Mouse (Mus musculus): ENCODE results near the gene Filip1l. TPM values are rescaled to one million over a fixed set of nuclear protein-coding genes. Genes with fewer than 3 reads are reported as not detected.
A peak's percentile ranks its signal among the peaks of the same experiment; 100 is the strongest.

The Filip1l gene
- 24.3 and 25.7 TPM in 2 replicates for polyA plus RNA-seq (2014; fragmentation: Nextera tagmentation; extraction: Ambion mirVana)

DNA sequence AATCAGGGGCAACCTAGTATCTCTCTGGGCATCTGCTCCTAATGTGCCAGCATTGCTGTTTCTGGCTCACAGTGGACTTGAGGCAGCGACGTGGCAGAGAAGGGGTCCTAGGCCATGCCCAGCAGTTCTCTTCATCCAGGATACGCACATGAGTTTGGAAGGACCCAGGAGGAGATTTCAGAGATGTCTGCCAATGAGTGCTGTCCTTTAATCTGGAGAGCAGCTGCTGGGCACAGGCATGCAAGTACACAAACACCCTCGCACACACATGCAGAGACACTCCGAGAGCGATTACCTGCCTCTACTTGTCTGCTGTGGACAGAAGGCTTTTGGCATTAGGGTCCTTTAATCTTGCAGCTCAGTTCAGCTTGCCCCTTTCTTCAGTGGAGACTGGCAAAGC is at the start of gene Filip1l:
Gene Filip1l, plus strand, starts transcription at position 343 of the 400 bp plus-strand sequence.
- Histone ChIP-seq H3K9me3 (ENCODE audit: control insufficient read depth, low read length) (no peaks in the 10 kb centered on the region), H3K9ac (ENCODE audit: low read length) (no peak within 1 kb of the TSS), H3K4me2 (ENCODE audit: low read depth, severe bottlenecking) (no peak within 1 kb of the TSS), H3K27ac (replicated peaks; ENCODE audit: low read depth, low read length) (no peak within 1 kb of the TSS), H3K4me1 (ENCODE audit: control insufficient read depth, insufficient read depth, low read length) (0 out of 2 replicates have a peak, but pooled peaks cover 2% of the 10 kb centered on the region), H3K4me3 (ENCODE audit: low read depth, low read length) (no peak within 1 kb of the TSS), H3K36me3 (ENCODE audit: control insufficient read depth, insufficient read depth, low read length) (no peaks in the 10 kb centered on the region), H3K27me3 (ENCODE audit: control insufficient read depth, insufficient read depth, low read length) (no peaks in the 10 kb centered on the region)
- 78% methylated on average over 6 of the region's 6 CpGs for WGBS
- no peak for ATAC-seq (ENCODE audit: insufficient number of reproducible peaks, low FRiP score, low TSS enrichment, low read depth)
- no peak for DNase-seq (ENCODE audit: low spot score)

DNA sequence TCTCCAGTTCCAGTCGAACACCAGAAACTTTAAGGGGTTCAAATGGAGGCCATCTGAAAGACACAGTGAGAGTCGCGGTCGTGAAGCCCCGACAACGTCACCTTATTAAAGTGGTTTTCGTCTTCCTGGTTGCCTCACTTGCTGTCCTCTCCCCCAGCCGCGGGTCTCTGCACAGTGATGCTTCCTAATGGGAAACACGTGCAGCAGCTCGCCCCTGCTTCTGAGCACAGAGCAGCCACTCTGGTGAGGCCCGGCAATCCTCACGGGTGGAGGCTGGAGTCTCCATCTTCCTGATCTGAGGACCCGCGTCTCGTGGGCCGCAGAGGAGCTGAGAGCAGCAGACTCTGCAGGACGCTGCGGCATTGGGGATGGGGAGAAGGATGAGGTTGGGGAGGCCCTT is 49.2 kb upstream of the Filip1l start:
- Histone ChIP-seq H3K4me3 (ENCODE audit: low read depth, low read length) (peak overlapping the region; percentile 3; the same call in 1 of the 2 replicates), H3K4me2 (ENCODE audit: low read depth, severe bottlenecking) (peak overlapping the region; percentile 43), H3K27ac (replicated peaks; ENCODE audit: low read depth, low read length) (no peak overlapping the region), H3K9ac (ENCODE audit: low read length) (no peak overlapping the region), H3K9me3 (ENCODE audit: control insufficient read depth, low read length) (no peaks in the 10 kb centered on the region), H3K4me1 (ENCODE audit: control insufficient read depth, insufficient read depth, low read length) (peaks cover 7% of the 10 kb centered on the region), H3K36me3 (ENCODE audit: control insufficient read depth, insufficient read depth, low read length) (no peaks in the 10 kb centered on the region), H3K27me3 (ENCODE audit: control insufficient read depth, insufficient read depth, low read length) (no peaks in the 10 kb centered on the region)
- peak; percentile 81; the same call in 1 of the 2 replicates for ATAC-seq (ENCODE audit: insufficient number of reproducible peaks, low FRiP score, low TSS enrichment, low read depth)
- DNase-seq (ENCODE audit: low spot score): peak; percentile 83
- whole genome bisulfite sequencing: 11% methylated on average over 19 of the region's 19 CpGs

DNA sequence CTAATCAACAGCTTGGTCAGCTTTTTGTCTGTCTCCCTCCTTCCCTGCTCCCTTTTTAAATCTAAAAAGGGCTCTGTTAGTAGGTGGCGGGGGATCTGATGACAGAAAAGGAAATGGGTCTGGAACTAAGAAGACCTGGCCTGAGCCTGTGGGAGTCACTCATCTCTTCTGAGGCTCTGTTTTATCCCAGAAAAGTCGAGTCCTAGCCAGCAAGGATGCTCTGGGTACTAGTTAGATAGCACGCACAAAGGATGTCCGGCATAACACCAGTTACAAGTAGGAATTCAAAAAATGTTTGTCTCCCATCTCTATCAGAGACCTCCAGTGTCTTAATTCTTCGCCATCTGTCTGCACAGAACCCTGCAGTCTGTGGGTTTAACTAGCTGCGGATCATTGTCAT is 47.4 kb upstream of the Filip1l start:
- Histone ChIP-seq H3K27ac (replicated peaks; ENCODE audit: low read depth, low read length) (no peak overlapping the region), H3K4me1 (ENCODE audit: control insufficient read depth, insufficient read depth, low read length) (peaks cover 7% of the 10 kb centered on the region), H3K36me3 (ENCODE audit: control insufficient read depth, insufficient read depth, low read length) (no peaks in the 10 kb centered on the region), H3K9ac (ENCODE audit: low read length) (no peak overlapping the region), H3K4me2 (ENCODE audit: low read depth, severe bottlenecking) (no peak overlapping the region), H3K9me3 (ENCODE audit: control insufficient read depth, low read length) (no peaks in the 10 kb centered on the region), H3K27me3 (ENCODE audit: control insufficient read depth, insufficient read depth, low read length) (no peaks in the 10 kb centered on the region), H3K4me3 (ENCODE audit: low read depth, low read length) (no peak overlapping the region)
- WGBS: 76% methylated on average over 6 of the region's 6 CpGs
- DNase-seq (ENCODE audit: low spot score) (no peak), ATAC-seq (ENCODE audit: insufficient number of reproducible peaks, low FRiP score, low TSS enrichment, low read depth) (no peak)

DNA sequence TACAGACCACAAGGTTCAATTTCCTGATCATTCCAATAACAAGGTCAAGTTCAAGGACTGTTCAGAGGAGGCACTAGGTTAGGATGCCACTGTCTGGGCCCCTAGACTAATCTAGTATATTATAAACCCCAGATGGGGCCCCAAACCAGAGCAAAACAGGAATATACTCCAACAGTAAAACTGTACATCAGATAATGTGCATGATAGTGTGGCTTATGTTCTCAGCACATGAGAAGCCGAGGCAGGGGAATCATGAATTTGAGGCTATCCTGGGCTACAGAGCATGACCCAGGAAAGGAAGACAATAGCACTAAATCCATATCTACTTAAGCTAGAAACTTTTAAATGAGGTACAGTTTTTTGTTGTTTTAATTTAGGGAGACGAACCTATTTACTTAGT is 40.8 kb upstream of the Filip1l start:
- WGBS: 87% methylated on average over 2 of the region's 2 CpGs
- H3K9me3 ChIP-seq (ENCODE audit: control insufficient read depth, low read length): no peaks in the 10 kb centered on the region
- no peak overlapping the region for H3K4me2 ChIP-seq (ENCODE audit: low read depth, severe bottlenecking)
- no peaks in the 10 kb centered on the region for H3K4me1 ChIP-seq (ENCODE audit: control insufficient read depth, insufficient read depth, low read length)
- ATAC-seq (ENCODE audit: insufficient number of reproducible peaks, low FRiP score, low TSS enrichment, low read depth) (no peak), DNase-seq (ENCODE audit: low spot score) (no peak)
- no peaks in the 10 kb centered on the region for H3K27me3 ChIP-seq (ENCODE audit: control insufficient read depth, insufficient read depth, low read length)
- no peak overlapping the region for H3K27ac ChIP-seq (replicated peaks; ENCODE audit: low read depth, low read length)
- H3K4me3 ChIP-seq (ENCODE audit: low read depth, low read length): no peak overlapping the region
- H3K36me3 ChIP-seq (ENCODE audit: control insufficient read depth, insufficient read depth, low read length): no peaks in the 10 kb centered on the region
- no peak overlapping the region for H3K9ac ChIP-seq (ENCODE audit: low read length)

DNA sequence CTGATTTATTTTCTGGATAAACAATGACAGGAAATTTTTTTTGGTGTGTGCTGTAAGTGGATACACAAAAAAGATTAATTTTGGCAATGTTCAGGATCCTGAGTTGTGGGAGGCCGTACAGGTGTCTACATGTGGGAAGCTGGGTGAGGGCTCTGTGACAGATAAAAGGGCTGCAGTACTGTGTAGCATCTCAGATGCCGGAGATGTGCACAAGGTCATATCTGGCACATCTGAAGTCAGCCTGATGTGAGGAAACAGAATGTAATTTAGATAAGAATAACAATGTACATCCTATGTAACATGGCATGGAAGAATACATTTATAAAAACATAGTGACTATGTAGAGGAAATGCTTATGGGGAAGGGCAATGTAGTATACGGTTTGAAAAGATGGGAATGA is 39.4 kb upstream of the Filip1l start:
- Histone ChIP-seq H3K4me1 (ENCODE audit: control insufficient read depth, insufficient read depth, low read length) (no peaks in the 10 kb centered on the region), H3K36me3 (ENCODE audit: control insufficient read depth, insufficient read depth, low read length) (no peaks in the 10 kb centered on the region), H3K27me3 (ENCODE audit: control insufficient read depth, insufficient read depth, low read length) (no peaks in the 10 kb centered on the region), H3K9me3 (ENCODE audit: control insufficient read depth, low read length) (no peaks in the 10 kb centered on the region), H3K4me3 (ENCODE audit: low read depth, low read length) (no peak overlapping the region), H3K27ac (replicated peaks; ENCODE audit: low read depth, low read length) (no peak overlapping the region), H3K4me2 (ENCODE audit: low read depth, severe bottlenecking) (no peak overlapping the region), H3K9ac (ENCODE audit: low read length) (no peak overlapping the region)
- DNase-seq (ENCODE audit: low spot score): no peak
- WGBS: 94% methylated on average over 3 of the region's 3 CpGs
- ATAC-seq (ENCODE audit: insufficient number of reproducible peaks, low FRiP score, low TSS enrichment, low read depth): no peak

DNA sequence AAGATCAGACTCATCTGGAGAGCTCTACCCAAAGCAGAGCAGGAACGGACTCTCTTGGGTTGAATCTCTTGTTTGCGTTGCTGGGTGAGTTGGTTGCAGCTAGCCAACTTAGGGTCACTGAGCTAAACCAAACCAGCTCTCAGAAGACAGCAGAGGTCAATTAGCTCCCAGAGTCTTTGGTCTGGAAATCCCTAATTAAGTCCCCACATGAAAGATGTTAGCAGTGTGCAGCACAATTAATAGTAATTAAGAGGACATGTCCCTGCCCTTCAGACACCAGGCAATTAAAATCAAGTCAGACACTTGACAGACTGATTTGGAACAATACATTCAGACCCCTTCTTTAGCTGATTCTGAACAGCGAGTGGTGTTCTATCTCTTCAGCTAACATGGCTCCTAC is 38.7 kb upstream of the Filip1l start:
- Histone ChIP-seq H3K36me3 (ENCODE audit: control insufficient read depth, insufficient read depth, low read length) (no peaks in the 10 kb centered on the region), H3K4me3 (ENCODE audit: low read depth, low read length) (no peak overlapping the region), H3K4me2 (ENCODE audit: low read depth, severe bottlenecking) (no peak overlapping the region), H3K9me3 (ENCODE audit: control insufficient read depth, low read length) (no peaks in the 10 kb centered on the region), H3K9ac (ENCODE audit: low read length) (no peak overlapping the region), H3K4me1 (ENCODE audit: control insufficient read depth, insufficient read depth, low read length) (no peaks in the 10 kb centered on the region), H3K27ac (replicated peaks; ENCODE audit: low read depth, low read length) (no peak overlapping the region), H3K27me3 (ENCODE audit: control insufficient read depth, insufficient read depth, low read length) (no peaks in the 10 kb centered on the region)
- no peak for ATAC-seq (ENCODE audit: insufficient number of reproducible peaks, low FRiP score, low TSS enrichment, low read depth)
- 53% methylated on average over 3 of the region's 3 CpGs for WGBS
- no peak for DNase-seq (ENCODE audit: low spot score)

DNA sequence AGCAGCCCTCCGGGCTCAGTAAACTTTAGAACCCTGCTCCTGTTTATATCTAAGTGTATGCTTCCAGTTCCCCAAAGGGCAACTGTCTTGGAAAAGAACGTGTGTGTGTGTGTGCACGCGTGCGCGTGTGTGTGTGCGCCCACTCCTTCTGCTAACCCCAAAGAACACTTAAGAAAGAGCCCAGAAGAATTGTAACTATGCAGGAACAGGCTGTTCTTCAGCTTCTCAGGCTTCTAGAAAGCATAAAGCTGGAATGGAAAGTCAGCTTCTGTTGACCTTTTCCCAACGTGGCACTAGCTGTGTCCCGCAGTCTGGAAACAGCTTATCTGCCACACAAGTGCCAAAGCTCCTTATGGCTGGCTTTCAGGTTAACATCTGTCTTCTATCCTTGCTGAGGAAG is 37.9 kb upstream of the Filip1l start:
- H3K9me3 ChIP-seq (ENCODE audit: control insufficient read depth, low read length): 0 out of 2 replicates have a peak, but pooled peaks cover 2% of the 10 kb centered on the region
- no peaks in the 10 kb centered on the region for H3K27me3 ChIP-seq (ENCODE audit: control insufficient read depth, insufficient read depth, low read length)
- H3K4me3 ChIP-seq (ENCODE audit: low read depth, low read length): no peak overlapping the region
- no peak overlapping the region for H3K27ac ChIP-seq (replicated peaks; ENCODE audit: low read depth, low read length)
- no peak for ATAC-seq (ENCODE audit: insufficient number of reproducible peaks, low FRiP score, low TSS enrichment, low read depth)
- no peak overlapping the region for H3K4me2 ChIP-seq (ENCODE audit: low read depth, severe bottlenecking)
- no peak overlapping the region for H3K9ac ChIP-seq (ENCODE audit: low read length)
- no peaks in the 10 kb centered on the region for H3K36me3 ChIP-seq (ENCODE audit: control insufficient read depth, insufficient read depth, low read length)
- 92% methylated on average over 9 of the region's 9 CpGs for WGBS
- no peaks in the 10 kb centered on the region for H3K4me1 ChIP-seq (ENCODE audit: control insufficient read depth, insufficient read depth, low read length)
- no peak for DNase-seq (ENCODE audit: low spot score)

DNA sequence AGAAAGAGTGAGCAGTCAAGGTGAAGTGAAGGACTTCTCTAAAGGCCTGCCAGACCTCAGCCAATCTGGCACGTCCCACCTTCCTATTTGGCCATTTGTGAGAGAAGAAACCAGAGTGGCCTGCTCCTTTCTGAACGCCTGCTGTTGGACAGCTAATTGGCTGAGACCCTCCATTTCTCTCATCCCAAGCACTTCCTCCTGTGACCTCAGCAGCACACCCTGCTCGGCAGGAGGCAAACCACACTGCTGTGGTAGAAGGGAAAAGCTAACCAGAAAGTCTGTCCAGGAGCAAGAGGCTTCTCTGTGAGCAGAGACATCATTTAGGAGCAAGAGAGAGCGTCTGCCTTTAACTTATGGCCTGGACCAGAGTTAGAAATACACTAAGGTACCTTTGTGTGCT is 35.8 kb upstream of the Filip1l start:
- 0 out of 2 replicates have a peak, but pooled peaks cover 2% of the 10 kb centered on the region for H3K9me3 ChIP-seq (ENCODE audit: control insufficient read depth, low read length)
- no peak overlapping the region for H3K4me3 ChIP-seq (ENCODE audit: low read depth, low read length)
- no peaks in the 10 kb centered on the region for H3K27me3 ChIP-seq (ENCODE audit: control insufficient read depth, insufficient read depth, low read length)
- no peak overlapping the region for H3K4me2 ChIP-seq (ENCODE audit: low read depth, severe bottlenecking)
- no peak for DNase-seq (ENCODE audit: low spot score)
- H3K4me1 ChIP-seq (ENCODE audit: control insufficient read depth, insufficient read depth, low read length): no peaks in the 10 kb centered on the region
- no peak overlapping the region for H3K9ac ChIP-seq (ENCODE audit: low read length)
- 68% methylated on average over 4 of the region's 4 CpGs for WGBS
- no peak for ATAC-seq (ENCODE audit: insufficient number of reproducible peaks, low FRiP score, low TSS enrichment, low read depth)
- H3K27ac ChIP-seq (replicated peaks; ENCODE audit: low read depth, low read length): no peak overlapping the region
- no peaks in the 10 kb centered on the region for H3K36me3 ChIP-seq (ENCODE audit: control insufficient read depth, insufficient read depth, low read length)
